Mouse (Mus musculus) megakaryocyte, adult 5-6 weeks (primary cell): ENCODE measurements around the gene Efemp1. TPM values are rescaled to one million over a fixed set of nuclear protein-coding genes. Genes with fewer than 3 reads are reported as not detected.

ENCODE experiments used
- ATAC-seq: 2 replicates; pipeline ENCODE4 v1.8.0; 2016; ENCODE audit warnings: mild to moderate bottlenecking, inconsistent platforms; ENCODE audit not compliant: poor library complexity, severe bottlenecking
- total RNA-seq, 2 experiments: library from RNA; stranded (forward) in 1 of 2; stranded (reverse) in 1 of 2; fragments of 153-499, 151-499 nt in 1 of 2; fragments of 221-1000, 200-1000 nt in 1 of 2; gene quantifications; 2 replicates each; pipeline versions ENCODE4 v1.2.3 to v1.2.4; 2015 to 2017

The Efemp1 gene
- total RNA-seq (2015), result 0.21 TPM in 1 of 2 replicates, not detected in the other
- 0.12 TPM in 1 of 2 replicates, not detected in the other for total RNA-seq (2017)

DNA sequence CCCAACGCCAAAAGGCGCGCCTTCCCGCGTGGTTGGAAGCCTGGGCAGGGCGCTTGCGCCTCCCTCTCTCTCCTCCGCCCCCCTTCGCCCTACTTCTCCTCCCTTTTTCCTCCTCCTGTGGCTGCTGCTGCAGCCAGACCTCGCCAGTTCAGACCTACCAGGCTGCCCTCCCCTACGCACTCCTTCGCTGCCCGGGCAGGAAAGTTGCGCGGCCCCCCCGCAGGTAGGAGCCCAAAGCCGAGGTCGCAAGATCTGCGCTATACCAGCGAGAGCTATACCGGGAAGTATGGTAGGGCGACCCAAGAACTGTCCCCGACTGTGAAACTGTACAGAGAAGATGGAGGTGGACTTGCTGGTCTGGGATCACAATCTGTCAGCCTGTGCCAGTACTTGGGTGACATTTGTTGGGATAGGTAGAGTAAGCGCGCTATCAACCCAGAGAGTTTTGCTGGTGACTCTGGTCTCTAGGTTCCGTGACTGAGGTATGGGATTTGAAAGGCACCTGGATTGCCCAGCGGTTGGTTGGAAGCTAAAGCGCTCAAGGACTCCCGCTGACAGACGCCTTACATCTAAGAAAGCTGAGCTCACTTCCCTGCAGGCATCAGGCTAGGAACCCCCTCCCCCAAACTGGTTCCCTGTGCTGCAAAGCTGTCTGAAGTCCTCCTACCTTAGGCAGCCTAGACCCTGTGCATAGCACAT lies at the start of gene Efemp1:
TSS of gene Efemp1 (plus strand) at position 103 of the 699 bp plus-strand sequence.
- no peak for ATAC-seq

DNA sequence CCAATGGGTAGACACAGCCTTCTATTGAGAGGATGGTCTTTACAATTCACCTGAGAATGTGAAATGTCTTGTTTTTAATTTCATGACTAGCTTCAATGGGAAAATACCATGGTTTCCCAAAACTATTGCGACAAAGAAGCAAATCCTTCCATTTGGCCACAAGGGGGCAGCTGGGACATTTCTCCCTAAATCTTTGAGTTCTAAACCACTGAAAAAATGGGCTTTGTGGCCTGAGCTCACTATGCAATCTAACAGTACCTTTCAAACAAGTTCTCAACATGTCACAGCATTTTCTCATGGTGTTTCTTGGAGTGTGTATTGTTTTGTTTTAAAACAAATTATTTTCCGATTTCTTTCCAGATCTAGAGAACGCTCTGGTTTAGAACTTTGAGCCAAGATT lies 44.3 kb upstream of the Efemp1 start:
- no peak for ATAC-seq

- no peak for ATAC-seq
Observed at GRCm38 (mm10) chr11:28811874-28812273, 41.1 kb upstream of the Efemp1 start.

DNA sequence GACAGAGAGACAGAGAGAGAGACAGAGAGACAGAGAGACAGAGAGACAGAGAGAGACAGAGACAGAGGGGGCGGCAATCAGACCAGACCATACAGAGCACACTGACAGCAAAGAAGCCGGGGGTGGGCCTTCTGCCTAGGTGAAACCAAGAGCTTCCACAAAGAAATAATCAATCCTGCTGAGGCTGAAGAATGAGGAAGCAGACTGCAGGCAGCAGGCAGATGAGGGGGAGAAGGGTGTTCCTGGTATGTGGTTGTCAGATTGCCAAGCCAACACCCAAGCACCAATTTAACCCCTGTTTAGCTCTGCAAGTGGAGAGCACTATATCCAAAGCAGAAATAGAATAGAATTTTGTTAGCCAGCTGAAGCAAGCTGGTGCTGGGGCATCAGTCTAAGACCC lies 40.4 kb upstream of the Efemp1 start:
- 0 out of 2 replicates have a peak, but pooled peaks have one; percentile 35 for ATAC-seq

- ATAC-seq, result no peak
Observed at GRCm38 (mm10) chr11:28817405-28817804, 35.6 kb upstream of the Efemp1 start.

- no peak for ATAC-seq
Observed at GRCm38 (mm10) chr11:28826950-28827349, 26.1 kb upstream of the Efemp1 start.

DNA sequence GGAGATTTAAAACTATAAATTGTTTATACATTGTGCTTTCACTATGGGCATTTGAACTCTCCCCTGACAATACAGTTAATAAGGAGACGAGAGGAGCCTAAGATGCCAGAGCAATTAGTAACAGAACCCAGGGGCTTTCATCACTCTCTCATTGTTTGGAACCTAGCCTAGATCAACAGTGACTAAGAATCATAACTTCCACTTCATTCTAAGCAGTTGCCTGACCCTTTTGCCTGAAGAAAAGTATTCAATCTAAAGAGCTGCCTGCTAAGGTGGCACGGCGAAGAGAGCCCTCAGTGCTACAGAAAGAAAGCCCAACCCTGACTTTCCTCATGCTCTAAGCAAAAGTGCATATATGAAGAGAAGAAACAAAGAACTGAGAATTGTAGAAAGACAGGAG lies 19.2 kb upstream of the Efemp1 start:
- ATAC-seq, result no peak

- no peak for ATAC-seq
Observed at GRCm38 (mm10) chr11:28835141-28835540, 17.9 kb upstream of the Efemp1 start.

- ATAC-seq, result no peak
Observed at GRCm38 (mm10) chr11:28849841-28850240, 3.2 kb upstream of the Efemp1 start.

- no peak for ATAC-seq
Observed at GRCm38 (mm10) chr11:28851645-28852044, 1.4 kb upstream of the Efemp1 start.

DNA sequence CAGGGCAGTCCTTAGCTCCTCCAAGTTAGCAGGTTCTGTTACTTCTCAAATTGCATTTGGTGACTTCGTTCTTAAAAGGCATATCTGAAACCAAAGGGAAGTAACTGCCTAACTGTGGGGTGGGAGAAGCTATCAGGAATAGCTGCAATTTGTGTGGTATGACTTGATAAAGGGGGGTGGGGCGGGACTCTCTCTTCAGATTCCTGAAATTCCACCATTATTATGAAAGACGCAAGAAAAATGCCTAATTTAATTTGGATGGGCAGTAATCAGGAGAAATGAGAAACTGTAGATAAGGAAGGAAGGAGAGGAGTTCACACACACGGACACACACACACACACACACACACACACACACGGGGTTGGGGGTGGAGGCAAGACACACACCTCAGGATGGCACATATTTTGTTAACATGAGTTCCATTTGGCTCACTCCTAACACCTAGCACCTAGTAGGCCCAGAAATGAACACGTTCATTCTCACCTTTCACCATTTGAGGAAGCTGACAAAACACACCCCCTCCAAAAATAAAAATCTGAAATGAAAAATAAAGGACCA lies 564 bp upstream of the Efemp1 start:
- ATAC-seq, result no peak

DNA sequence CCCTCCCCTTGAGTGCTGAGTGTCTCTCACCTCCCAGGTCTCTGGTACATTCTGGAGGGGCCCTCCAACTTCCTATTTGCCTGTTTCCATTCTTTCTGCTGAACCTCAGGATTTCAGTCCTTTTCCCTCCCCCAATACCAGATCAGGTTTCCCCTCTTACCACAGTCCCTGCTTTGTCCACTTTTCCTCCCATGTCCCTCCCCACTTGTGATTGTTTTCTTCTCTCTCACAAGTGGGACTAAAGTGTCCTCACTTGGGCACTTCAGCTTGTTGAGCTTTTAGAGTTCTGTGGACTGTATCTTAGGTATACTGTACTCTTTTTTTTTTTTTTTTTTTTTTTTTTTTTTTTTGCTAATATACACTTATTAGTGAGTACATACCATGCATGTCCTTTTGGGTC lies 6.1 kb downstream of the Efemp1 start:
- no peak for ATAC-seq

GRCm38 (mm10) chr11:28869129-28869528 lies 16.1 kb downstream of the Efemp1 start:
- no peak for ATAC-seq

GRCm38 (mm10) chr11:28881381-28881976 lies 28.5 kb downstream of the Efemp1 start:
- ATAC-seq, result no peak

DNA sequence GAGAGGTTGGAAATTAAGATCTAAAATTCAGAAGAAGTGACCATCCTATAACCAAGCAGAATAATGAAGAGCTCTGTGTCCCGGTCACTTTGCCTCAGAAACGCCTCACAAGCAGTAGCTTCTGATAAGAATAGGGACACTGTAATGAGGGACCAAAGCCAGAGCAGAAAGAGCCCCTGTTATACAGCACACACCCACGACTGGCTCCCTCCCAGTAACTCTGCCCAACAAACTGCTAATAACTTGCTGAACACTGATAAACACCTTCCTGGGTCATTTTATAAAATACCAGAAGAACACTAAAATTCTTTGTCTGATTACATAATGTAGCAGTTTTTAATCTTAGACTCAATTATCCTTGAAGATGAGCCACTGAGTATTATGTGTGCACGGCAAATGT lies 30.1 kb downstream of the Efemp1 start:
- no peak for ATAC-seq

DNA sequence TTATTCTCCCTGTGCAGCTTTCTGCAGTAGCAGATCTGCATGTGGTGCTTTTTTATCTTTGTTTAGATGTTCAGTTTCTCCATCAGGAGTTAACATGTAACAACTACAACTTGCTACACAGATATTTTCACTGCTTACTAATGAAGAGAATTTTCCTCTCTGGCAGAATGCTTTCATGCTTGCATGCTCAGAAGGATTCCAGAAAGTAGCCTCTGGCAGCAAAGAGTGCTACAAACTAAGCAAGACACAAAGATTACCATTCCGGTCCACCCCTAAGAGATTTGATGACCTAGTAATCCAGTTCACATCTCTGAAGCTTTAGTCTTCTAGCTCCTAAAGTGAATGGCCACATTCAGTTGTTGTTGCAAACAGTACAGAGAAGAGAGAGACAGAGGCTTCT lies 36.5 kb downstream of the Efemp1 start:
- no peak for ATAC-seq

DNA sequence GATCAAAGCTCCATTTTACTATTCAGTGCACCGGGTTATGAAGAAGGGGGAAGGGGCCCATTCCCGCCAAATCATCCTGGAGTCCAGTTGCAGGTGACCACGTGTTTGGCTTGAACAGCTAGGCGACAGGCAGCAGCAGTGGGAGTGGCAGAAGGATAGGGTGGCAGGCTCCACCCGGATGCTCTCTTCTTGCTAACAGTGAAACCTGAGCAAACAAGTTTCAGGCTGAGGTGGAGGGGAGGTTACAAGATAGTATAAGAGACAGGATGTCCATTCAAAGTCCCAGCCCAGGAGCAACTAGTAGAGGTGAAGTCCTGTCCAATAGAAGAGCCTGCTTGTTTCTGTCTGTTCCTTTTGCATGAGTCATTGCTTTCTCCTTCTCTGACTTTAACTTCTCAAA lies 38.5 kb downstream of the Efemp1 start:
- ATAC-seq, result no peak

GRCm38 (mm10) chr11:28899420-28899819 lies 46.4 kb downstream of the Efemp1 start:
- ATAC-seq, result no peak

DNA sequence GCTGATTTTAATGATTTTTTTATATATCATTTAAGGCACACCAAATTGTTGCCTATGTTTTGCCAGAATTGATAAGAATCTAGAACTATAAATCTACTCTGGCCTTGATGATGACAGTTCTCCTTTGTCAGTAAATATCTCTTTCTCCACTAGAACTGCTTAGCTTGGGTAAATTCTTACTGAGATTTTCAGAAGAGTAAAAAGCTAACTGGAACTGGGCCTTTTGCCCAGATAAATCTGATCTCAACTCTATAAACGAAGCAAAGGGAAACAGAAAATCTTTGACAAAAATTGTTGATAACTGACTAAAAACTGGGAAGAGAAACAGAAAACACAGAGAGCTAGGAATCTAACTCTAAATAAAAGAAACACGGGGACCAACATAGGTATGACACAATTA lies 51.6 kb downstream of the Efemp1 start:
- no peak for ATAC-seq

- no peak for ATAC-seq
Observed at GRCm38 (mm10) chr11:28906288-28906687, 53.3 kb downstream of the Efemp1 start.

DNA sequence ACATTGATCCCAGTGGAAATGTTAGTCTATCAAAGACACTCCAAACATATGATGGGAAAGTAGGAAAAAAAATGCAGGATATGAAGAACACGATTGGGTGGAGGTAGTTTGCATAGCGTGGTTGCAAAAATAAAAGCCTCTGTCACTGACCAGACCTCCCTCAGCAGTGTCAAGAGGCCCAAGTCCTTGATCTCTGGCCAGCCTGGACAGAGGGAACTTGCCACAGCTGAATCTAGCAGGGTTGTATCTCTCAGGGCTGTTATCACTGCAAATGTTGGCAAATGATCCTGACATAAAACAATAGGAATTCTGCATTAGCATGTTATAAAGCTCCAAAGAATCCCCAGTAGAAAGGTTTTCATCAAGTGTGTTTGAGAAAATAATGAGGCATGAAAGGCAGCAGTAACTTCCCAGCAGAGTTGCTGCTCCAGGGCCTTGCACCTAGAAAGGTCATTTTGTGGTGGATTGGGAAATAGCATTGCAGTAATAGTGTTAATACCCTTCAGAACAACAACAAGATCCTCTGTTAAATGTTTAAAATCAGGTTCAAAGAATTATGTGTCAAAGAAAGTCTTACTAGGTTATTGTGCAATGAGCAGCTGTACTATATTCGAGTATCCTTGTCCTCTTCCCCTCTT lies 56.0 kb downstream of the Efemp1 start:
- no peak for ATAC-seq
